Mouse (Mus musculus) heart, postnatal 4 days (tissue): ENCODE measurements around the gene Naa15. TPM values are rescaled to one million over a fixed set of nuclear protein-coding genes. Genes with fewer than 3 reads are reported as not detected.
"Not testable (repeated sequence)": the region's sequence is repeated elsewhere in the genome, so short reads cannot be mapped to it uniquely, and the experiment has no call there.

Experiments
- DNase-seq: peaks from one replicate; pipeline ENCODE4 v3.0.0; 2021
- total RNA-seq, 2 experiments: library from RNA; stranded (reverse); gene quantifications; 2 replicates each; pipeline ENCODE4 v1.2.3; 2021

Gene Naa15
- 10 to 100 TPM; 62.3 to 65.8 TPM for total RNA-seq

DNA sequence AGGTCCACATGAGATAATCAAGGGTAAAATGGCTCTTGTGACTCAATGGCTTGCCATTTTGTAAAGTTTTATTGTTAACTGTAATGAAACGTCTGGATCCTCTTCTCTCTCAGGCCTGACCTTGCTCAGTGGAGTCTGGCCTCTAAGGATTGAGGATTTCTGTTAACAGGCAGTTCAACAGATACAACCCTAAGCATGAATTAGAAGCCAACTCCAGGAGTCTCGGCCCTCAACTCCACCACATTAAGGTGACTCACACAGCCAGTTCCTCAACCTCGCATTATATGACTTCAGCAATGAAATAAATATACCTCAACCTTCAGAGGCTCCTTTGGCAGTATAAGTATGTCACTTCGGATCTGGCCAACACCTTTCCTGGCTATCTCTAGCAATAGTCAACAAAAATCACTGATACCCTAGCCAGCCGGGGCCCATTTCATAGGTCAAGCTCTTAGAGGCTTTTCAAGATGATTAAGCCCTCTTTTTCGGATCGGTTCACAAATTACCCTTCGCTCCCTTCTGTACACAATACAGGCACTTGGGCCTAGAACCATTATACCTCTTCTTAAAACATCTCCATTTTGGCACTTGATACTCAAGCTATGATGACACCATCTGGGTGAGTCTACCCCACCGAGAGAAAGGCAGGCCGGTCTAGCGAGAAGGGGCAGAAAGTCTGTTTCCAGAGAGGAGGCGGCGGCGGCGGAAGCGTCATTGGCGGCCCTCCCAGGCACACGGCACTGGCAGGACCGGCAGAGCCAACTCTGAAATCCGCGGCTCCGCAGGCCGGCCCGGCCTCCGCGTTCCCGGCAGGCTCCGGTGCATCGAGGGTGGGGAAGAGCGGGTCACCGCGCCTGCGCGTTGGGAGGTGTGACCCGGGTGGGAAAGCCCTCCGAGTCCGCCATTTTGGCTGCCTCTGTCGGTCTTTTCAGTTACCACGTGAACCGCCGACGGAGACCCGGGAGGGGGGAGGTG is at the start of gene Naa15:
Naa15 (plus strand) TSS at position 51 of the 975 bp plus-strand sequence.
- DNase-seq, result peak; percentile 97

GRCm38 (mm10) chr3:51365517-51365882 is 49.4 kb upstream of the Naa15 start:
- DNase-seq, result no peak

- no peak for DNase-seq
These were observed 48.0 kb upstream of the Naa15 start for GRCm38 (mm10) chr3:51366926-51367325.

DNA sequence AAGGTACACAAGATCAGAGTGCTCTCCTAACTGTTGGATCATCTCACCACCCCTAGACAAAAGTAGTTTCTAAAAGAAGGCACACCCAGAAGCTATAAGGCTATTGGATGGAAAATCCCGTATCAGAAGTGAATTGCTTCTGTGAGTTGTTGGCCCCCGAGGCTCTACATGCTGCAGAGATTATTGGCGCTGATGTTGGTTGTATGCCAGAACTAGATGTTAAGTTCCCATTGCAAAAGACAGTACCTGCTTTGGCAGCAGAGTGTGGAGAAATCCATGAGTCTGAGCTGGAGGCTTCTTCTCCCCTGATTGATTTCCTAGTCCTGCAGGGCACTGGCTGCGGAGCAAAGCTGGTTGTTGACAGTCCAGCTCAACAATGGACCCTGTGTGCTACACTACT is 46.9 kb upstream of the Naa15 start:
- DNase-seq, result no peak

DNA sequence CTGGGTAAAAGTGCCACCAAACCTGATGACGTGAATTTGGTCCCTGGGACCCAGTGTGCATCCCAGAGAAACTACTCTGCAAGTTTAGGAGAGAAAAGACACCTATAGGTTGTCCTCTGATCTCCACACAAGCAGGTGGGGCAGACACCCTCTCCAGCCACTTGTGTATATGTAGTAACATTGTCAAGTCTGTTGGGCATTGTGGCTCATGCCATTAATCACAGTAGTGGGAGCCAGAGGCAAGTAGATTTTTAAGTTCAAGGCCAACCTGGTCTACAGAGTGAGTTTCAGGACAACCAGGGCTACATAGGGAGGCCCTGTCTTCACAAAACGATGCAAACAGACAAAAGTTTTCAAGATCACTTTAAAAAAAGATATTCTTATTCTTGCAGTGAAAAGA is 43.1 kb upstream of the Naa15 start:
- no peak for DNase-seq

DNA sequence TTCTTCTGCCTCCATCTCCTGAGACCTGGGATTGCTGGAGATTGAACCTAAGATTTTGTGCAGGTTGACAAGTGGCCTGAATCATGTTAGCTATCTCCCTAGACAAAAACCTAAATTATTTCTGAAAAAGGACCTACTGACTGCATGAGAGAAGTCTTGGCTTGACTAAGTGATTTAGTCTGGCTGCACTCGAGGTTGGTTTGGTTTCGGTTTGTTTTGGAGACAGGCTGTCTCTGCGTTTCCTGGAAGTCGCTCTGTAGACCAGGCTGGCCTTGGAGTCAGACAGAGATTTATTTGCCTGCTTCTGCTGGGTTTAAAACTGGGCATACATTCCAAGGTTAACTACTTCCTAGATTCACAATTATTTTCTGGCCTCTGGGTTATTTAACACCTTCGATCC is 42.1 kb upstream of the Naa15 start:
- DNase-seq, result no peak

- DNase-seq, result no peak
These were observed 41.4 kb upstream of the Naa15 start for GRCm38 (mm10) chr3:51373544-51373943.

GRCm38 (mm10) chr3:51375307-51376265 is 39.4 kb upstream of the Naa15 start:
- peak; percentile 70 for DNase-seq

DNA sequence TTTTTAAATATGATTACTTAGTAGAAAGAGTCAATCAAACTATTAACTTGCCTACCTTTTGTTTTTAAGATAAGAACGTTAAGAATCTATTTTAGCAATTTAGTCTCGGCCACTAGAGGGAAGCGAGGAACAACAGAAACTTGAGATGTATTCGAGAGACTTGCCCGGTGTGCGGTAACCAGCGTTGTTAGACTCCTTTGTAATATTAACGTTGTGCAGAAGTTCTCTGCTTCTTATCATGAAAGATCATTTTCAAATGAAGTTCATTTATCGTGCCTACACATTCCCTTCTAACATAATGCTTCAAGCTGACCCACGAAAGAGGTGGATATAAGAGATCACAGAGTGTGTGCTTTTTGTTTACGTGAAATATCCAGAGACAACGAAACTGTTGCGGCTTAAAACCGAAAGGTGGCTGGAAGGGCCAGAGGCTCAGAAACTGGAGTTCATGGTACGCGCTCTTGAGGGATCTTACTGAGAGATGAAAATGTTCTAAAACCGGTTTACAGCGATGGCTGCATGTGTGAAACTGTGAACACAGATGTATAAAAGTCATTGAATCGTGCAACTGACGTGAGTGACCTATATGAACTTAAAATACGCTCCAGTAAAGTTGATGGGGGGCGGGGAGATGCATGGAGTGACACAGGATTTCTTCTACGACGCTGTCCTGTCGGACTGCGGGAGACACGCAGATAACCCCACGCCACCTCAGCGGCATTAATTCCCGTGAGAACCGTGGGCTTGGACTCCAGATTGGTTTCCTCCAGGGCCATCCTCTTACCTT is 36.9 kb upstream of the Naa15 start:
- DNase-seq, result no peak

DNA sequence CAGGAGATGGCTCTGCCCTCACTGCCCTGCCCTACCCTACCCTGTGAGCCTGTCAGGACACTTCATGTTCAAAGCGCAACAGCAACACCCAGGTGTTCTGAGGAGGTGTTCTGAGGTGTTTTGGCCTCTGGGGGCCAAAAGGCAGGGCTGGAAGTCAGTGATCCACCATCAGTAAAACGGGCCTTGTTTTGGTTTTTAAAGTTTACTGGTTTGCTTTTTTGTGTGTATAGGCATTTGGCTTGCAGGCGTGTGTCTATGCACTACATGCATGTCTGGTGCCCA is 36.3 kb upstream of the Naa15 start:
- no peak for DNase-seq

DNA sequence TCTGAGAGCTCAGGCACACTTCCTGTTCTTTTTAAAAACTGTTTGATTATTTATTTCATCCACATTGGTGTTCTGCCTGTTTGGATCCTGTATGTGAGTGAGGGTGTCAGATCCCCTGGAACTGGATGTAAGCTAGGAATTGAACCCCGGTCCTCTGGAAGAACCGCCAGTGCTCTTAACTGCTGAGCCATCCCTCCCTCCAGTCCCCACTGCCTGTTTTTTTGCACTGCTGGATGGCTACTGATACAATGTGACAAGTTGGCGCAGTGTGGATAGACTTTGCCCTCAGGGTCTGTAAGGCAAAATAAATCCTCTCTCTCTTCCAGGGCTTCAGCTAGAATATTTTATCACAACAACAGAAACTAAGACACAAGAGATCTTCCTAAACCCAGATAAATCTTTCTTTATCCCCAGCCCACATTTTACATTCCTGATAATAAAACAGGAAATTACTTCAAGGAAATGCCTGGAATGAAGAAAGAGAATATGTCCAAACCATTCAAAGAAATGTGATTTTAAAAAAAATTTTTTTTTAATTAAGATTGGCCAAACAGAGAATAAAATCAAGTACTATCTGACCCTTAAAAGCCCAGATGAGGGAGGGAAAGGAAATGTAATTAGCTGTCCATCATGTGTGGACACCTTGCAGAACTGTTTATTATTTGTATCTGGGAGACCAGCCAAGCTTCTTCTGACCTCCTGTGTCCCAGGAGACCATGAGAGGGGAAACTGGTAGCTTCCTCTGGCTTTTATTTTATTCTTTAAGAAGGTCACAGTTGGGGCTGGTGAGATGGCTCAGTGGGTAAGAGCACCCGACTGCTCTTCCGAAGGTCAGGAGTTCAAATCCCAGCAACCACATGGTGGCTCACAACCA is 34.9 kb upstream of the Naa15 start:
- no peak for DNase-seq

DNA sequence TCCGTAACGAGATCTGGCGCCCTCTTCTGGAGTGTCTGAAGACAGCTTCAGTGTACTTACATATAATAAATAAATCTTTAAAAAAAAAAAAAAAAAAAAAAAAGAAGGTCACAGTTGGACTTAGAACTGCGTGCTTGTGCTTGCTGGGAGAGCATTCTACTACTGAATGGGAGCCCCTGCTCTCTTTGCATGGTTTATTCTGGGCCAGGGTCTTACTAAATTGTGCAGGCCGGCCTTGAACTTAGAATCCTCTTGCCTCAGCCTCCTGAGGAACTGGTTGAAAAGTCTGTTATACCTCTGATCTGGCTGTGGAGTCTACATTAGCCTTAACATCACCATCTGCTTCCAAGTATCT is 34.3 kb upstream of the Naa15 start:
- DNase-seq, result no peak

GRCm38 (mm10) chr3:51383409-51383808 is 31.5 kb upstream of the Naa15 start:
- DNase-seq, result no peak

- peak; percentile 43 for DNase-seq
These were observed 28.4 kb upstream of the Naa15 start for GRCm38 (mm10) chr3:51386441-51387133.

- no peak for DNase-seq
These were observed 27.9 kb upstream of the Naa15 start for GRCm38 (mm10) chr3:51387134-51387451.

DNA sequence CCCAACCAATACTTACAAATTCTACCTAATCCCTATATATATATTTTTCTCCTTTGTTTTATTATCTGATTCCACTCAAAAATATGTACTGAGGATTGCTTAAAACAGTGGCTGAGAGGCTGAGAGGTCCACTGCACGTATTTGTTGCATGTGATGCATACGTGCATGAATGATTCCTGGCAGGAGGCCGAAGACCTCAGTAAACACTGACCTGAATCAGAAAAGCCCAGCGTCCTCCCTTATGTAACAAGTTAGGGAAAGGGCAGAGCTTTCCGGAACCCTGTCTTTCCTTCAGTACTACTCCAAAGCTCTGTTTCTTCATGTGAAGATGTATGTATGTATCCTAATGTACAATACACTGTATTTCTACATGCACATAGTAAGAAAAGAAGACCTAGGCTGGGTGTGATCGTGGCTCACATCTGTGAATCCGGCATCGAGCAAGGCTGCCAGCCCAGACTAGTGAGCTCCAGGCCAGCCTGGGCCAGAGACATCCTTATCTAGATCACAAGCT is 27.0 kb upstream of the Naa15 start:
- no peak for DNase-seq

DNA sequence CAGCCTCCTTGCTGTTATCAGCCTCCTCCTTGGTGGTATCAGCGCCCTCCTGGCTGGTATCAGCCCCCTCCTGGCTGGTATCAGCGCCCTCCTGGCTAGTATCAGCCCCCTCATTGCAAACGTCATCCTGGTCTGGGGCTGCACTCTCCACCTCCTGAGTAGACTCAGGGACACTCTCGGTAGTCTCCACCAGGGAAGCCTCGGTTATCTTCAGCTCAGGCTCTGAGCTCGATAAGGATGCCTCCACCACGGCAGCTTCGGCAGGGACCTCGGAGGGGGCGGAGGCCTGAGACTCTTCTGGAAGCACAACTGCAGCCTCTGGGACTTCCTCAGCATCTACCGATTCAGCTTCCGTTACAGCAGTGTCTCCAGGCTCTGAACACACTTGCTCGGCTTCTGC is 26.0 kb upstream of the Naa15 start:
- no peak for DNase-seq

- DNase-seq, result no peak
These were observed 23.9 kb upstream of the Naa15 start for GRCm38 (mm10) chr3:51391095-51391494.

DNA sequence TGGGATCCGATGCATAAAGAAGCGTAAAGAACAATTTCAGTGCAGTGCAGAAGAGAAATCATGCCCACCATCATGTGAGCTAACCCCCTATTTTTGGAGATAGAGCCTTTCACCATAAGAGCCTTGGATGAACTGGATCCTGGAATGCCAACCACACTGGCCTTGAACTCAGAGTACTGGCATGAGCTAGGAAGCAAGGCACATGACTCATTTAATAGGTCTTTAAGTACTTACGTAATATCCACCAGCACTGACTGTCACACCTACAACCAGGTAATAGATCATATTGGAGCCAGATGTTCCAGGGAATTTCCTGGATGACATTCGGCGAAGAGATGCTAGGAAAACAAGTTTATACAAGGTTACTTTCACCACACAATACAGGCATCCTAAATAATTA is 23.4 kb upstream of the Naa15 start:
- no peak for DNase-seq

- DNase-seq, result not testable (repeated sequence)
These were observed 21.9 kb upstream of the Naa15 start for GRCm38 (mm10) chr3:51393018-51393417.

GRCm38 (mm10) chr3:51393651-51394050 is 21.3 kb upstream of the Naa15 start:
- DNase-seq, result no peak
